Mouse (Mus musculus) MEL (cell line): ENCODE measurements around the gene Uba3. TPM values are rescaled to one million over a fixed set of nuclear protein-coding genes. Genes with fewer than 3 reads are reported as not detected.

Source experiments
- DNase-seq: peaks from one replicate; pipeline ENCODE4 v3.0.0; 2011; ENCODE audit warnings: low read depth, low spot score
- H3K27ac ChIP-seq: 2 replicates; pipeline ENCODE4 v1.5.1; 2012; ENCODE audit warnings: low read depth, mild to moderate bottlenecking, control low read depth, low read length, moderate library complexity; ENCODE audit not compliant: control insufficient read depth
- H3K27me3 ChIP-seq, 2 experiments: fragments of 150-350 bp in 1 of 2; sonication (generic) in 1 of 2; 2 replicates each; pipeline ENCODE4 v1.6.1; 2012; ENCODE audit warnings: low read length in 2 of 2, mild to moderate bottlenecking in 2 of 2, improper control_type of control experiment in 1 of 2, moderate library complexity in 1 of 2; ENCODE audit not compliant: insufficient read depth in 2 of 2, control insufficient read depth in 1 of 2
- H3K36me3 ChIP-seq, 2 experiments: 2 replicates each; pipeline ENCODE4 v1.6.1; 2012 to 2014; ENCODE audit warnings: low read length in 2 of 2, improper control_type of control experiment in 1 of 2, inconsistent platforms in 1 of 2, mild to moderate bottlenecking in 1 of 2; ENCODE audit not compliant: insufficient read depth in 2 of 2, control insufficient read depth in 1 of 2
- H3K4me1 ChIP-seq, 2 experiments: fragments of 150-350 bp in 1 of 2; sonication (generic) in 1 of 2; 2 replicates each; pipeline ENCODE4 v1.6.1; 2012; ENCODE audit warnings: low read length in 2 of 2, improper control_type of control experiment in 1 of 2, mild to moderate bottlenecking in 1 of 2; ENCODE audit not compliant: insufficient read depth in 2 of 2, control insufficient read depth in 1 of 2
- H3K4me3 ChIP-seq, 2 experiments: fragments of 150-350 bp in 1 of 2; sonication (generic) in 1 of 2; 2 replicates each; pipeline ENCODE4 v1.5.1; 2012; ENCODE audit warnings: low read depth in 2 of 2, low read length in 2 of 2, mild to moderate bottlenecking in 2 of 2, moderate library complexity in 2 of 2, control low read depth in 1 of 2, improper control_type of control experiment in 1 of 2; ENCODE audit not compliant: control insufficient read depth in 1 of 2, insufficient read depth in 1 of 2
- H3K79me2 ChIP-seq: 2 replicates; pipeline ENCODE4 v1.6.1; 2012; ENCODE audit warnings: mild to moderate bottlenecking, low read length, moderate library complexity; ENCODE audit not compliant: control insufficient read depth, poor library complexity, insufficient read depth
- H3K9ac ChIP-seq: 2 replicates; pipeline ENCODE4 v1.6.1; 2012; ENCODE audit warnings: low read depth, mild to moderate bottlenecking, control low read depth, low read length, moderate library complexity; ENCODE audit not compliant: control insufficient read depth, poor library complexity, severe bottlenecking
- H3K9me3 ChIP-seq: fragments of 150-350 bp; sonication (generic); replicated peaks from 2 replicates; pipeline ENCODE4 v1.6.1; 2012; ENCODE audit warnings: mild to moderate bottlenecking, low read length, improper control_type of control experiment, moderate library complexity; ENCODE audit not compliant: insufficient read depth
- BHLHE40 ChIP-seq: IDR thresholded peaks from 2 replicates; pipeline ENCODE4 v1.6.1; 2012; ENCODE audit warnings: low read depth, mild to moderate bottlenecking, inconsistent platforms, low read length, improper control_type of control experiment, borderline replicate concordance
- CHD2 ChIP-seq: IDR thresholded peaks from 2 replicates; pipeline ENCODE4 v1.6.1; 2011; ENCODE audit warnings: low read length, improper control_type of control experiment
- E2F4 ChIP-seq: IDR thresholded peaks from 2 replicates; pipeline ENCODE4 v1.6.1; 2011; ENCODE audit warnings: low read depth, low read length, improper control_type of control experiment, borderline replicate concordance
- ELF1 ChIP-seq: IDR thresholded peaks from 2 replicates; pipeline ENCODE4 v1.6.1; 2014; ENCODE audit warnings: low read depth, mild to moderate bottlenecking, inconsistent platforms, low read length, improper control_type of control experiment, moderate library complexity
- EP300 ChIP-seq, 2 experiments: IDR thresholded peaks; 2 replicates each; pipeline ENCODE4 v1.6.1; 2011; ENCODE audit warnings: improper control_type of control experiment in 2 of 2, low read length in 2 of 2, low read depth in 1 of 2, mild to moderate bottlenecking in 1 of 2
- GABPA ChIP-seq: IDR thresholded peaks from 2 replicates; pipeline ENCODE4 v1.6.1; 2012; ENCODE audit warnings: low read depth, mild to moderate bottlenecking, inconsistent platforms, low read length, improper control_type of control experiment, moderate library complexity
- GATA1 ChIP-seq: IDR thresholded peaks from 2 replicates; pipeline ENCODE4 v1.6.1; 2011; ENCODE audit warnings: low read depth, low read length, improper control_type of control experiment
- HCFC1 ChIP-seq: IDR thresholded peaks from 2 replicates; pipeline ENCODE4 v1.6.1; 2012; ENCODE audit warnings: low read depth, mild to moderate bottlenecking, inconsistent platforms, low read length, improper control_type of control experiment, moderate library complexity
- JUND ChIP-seq: IDR thresholded peaks from 2 replicates; pipeline ENCODE4 v1.6.1; 2011; ENCODE audit warnings: low read depth, mild to moderate bottlenecking, improper control_type of control experiment, low read length
- KAT2A ChIP-seq: conservative IDR thresholded peaks from 2 replicates; pipeline ENCODE4 v1.6.1; 2012; ENCODE audit warnings: low read depth, low read length, improper control_type of control experiment, inconsistent platforms
- MAFK ChIP-seq: IDR thresholded peaks from 2 replicates; pipeline ENCODE4 v1.6.1; 2011; ENCODE audit warnings: low read depth, mild to moderate bottlenecking, low read length, improper control_type of control experiment, borderline replicate concordance
- MAX ChIP-seq: IDR thresholded peaks from 2 replicates; pipeline ENCODE4 v1.6.1; 2011; ENCODE audit warnings: low read length, improper control_type of control experiment
- MAZ ChIP-seq: IDR thresholded peaks from 2 replicates; pipeline ENCODE4 v1.6.1; 2012; ENCODE audit warnings: low read depth, mild to moderate bottlenecking, inconsistent platforms, low read length, improper control_type of control experiment
- MXI1 ChIP-seq: IDR thresholded peaks from 2 replicates; pipeline ENCODE4 v1.6.1; 2011; ENCODE audit warnings: mild to moderate bottlenecking, low read depth, low read length, improper control_type of control experiment
- MYC ChIP-seq: IDR thresholded peaks from 2 replicates; pipeline ENCODE4 v1.6.1; 2011; ENCODE audit warnings: low read depth, mild to moderate bottlenecking, low read length, improper control_type of control experiment, moderate library complexity
- NELFE ChIP-seq: IDR thresholded peaks from 2 replicates; pipeline ENCODE4 v1.6.1; 2011; ENCODE audit warnings: low read depth, low read length, improper control_type of control experiment
- NRF1 ChIP-seq: IDR thresholded peaks from 2 replicates; pipeline ENCODE4 v1.6.1; 2014; ENCODE audit warnings: low read depth, mild to moderate bottlenecking, inconsistent platforms, low read length, improper control_type of control experiment, moderate library complexity; ENCODE audit not compliant: poor library complexity, insufficient read depth, severe bottlenecking
- POLR2A ChIP-seq, 2 experiments: IDR thresholded peaks; 2 replicates each; pipeline ENCODE4 v1.6.1; 2011 to 2012; ENCODE audit warnings: low read length in 2 of 2, mild to moderate bottlenecking in 2 of 2, control low read depth in 1 of 2, improper control_type of control experiment in 1 of 2, low read depth in 1 of 2, moderate library complexity in 1 of 2; ENCODE audit not compliant: control insufficient read depth in 1 of 2, insufficient read depth in 1 of 2, poor library complexity in 1 of 2
- POLR2AphosphoS2 ChIP-seq: IDR thresholded peaks from 2 replicates; pipeline ENCODE4 v1.6.1; 2011; ENCODE audit warnings: low read length, improper control_type of control experiment
- POLR2AphosphoS5 ChIP-seq: IDR thresholded peaks from 2 replicates; pipeline ENCODE4 v1.6.1; 2012; ENCODE audit warnings: low read depth, borderline replicate concordance, mild to moderate bottlenecking, inconsistent platforms, low read length, moderate library complexity, mixed read lengths
- RAD21 ChIP-seq: IDR thresholded peaks from 2 replicates; pipeline ENCODE4 v1.6.1; 2011; ENCODE audit warnings: mild to moderate bottlenecking, low read depth, low read length, improper control_type of control experiment
- SIN3A ChIP-seq: IDR thresholded peaks from 2 replicates; pipeline ENCODE4 v1.6.1; 2012; ENCODE audit warnings: low read length, improper control_type of control experiment, inconsistent platforms
- SMC3 ChIP-seq: IDR thresholded peaks from 2 replicates; pipeline ENCODE4 v1.6.1; 2011; ENCODE audit warnings: low read depth, low read length, improper control_type of control experiment
- TAL1 ChIP-seq: IDR thresholded peaks from 2 replicates; pipeline ENCODE4 v1.6.1; 2012; ENCODE audit warnings: mild to moderate bottlenecking, inconsistent platforms, low read length, moderate library complexity, mixed read lengths
- TBP ChIP-seq: IDR thresholded peaks from 2 replicates; pipeline ENCODE4 v1.8.0; 2011; ENCODE audit warnings: low read depth, low read length, improper control_type of control experiment
- TCF12 ChIP-seq: IDR thresholded peaks from 2 replicates; pipeline ENCODE4 v1.6.1; 2014; ENCODE audit warnings: low read depth, mild to moderate bottlenecking, inconsistent platforms, low read length, improper control_type of control experiment, moderate library complexity
- UBTF ChIP-seq: IDR thresholded peaks from 2 replicates; pipeline ENCODE4 v1.6.1; 2012; ENCODE audit warnings: low read depth, mild to moderate bottlenecking, inconsistent platforms, low read length, improper control_type of control experiment, moderate library complexity, borderline replicate concordance; ENCODE audit not compliant: insufficient read depth
- USF1 ChIP-seq: IDR thresholded peaks from 2 replicates; pipeline ENCODE4 v1.6.1; 2014; ENCODE audit warnings: low read depth, mild to moderate bottlenecking, inconsistent platforms, low read length, improper control_type of control experiment, moderate library complexity
- ZKSCAN1 ChIP-seq: IDR thresholded peaks from 2 replicates; pipeline ENCODE4 v1.6.1; 2012; ENCODE audit warnings: low read depth, mild to moderate bottlenecking, inconsistent platforms, low read length, improper control_type of control experiment, moderate library complexity
- ZMIZ1 ChIP-seq: IDR thresholded peaks from 2 replicates; pipeline ENCODE4 v1.6.1; 2012; ENCODE audit warnings: low read depth, mild to moderate bottlenecking, inconsistent platforms, low read length, improper control_type of control experiment, moderate library complexity
- ZNF384 ChIP-seq: IDR thresholded peaks from 2 replicates; pipeline ENCODE4 v1.6.1; 2012; ENCODE audit warnings: low read depth, mild to moderate bottlenecking, inconsistent platforms, low read length, improper control_type of control experiment
- polyA plus RNA-seq, 2 experiments: library from polyadenylated mRNA; stranded (reverse) in 1 of 2; unstranded in 1 of 2; fragments of >175 nt in 1 of 2; fragments of >200 nt in 1 of 2; gene quantifications; 2 replicates each; pipeline versions ENCODE4 v1.2.1 to v1.2.4; 2012; ENCODE audit warnings: low replicate concordance in 2 of 2, low read depth in 1 of 2; ENCODE audit not compliant: insufficient read length in 2 of 2, insufficient read depth in 1 of 2, missing spikeins in 1 of 2
- total RNA-seq: library from RNA; depleted of rRNA; stranded (reverse); fragments of 300-350 nt; gene quantifications from 2 replicates; pipeline ENCODE4 v1.2.3, GENCODE M21; 2012

Gene Uba3
- total and polyA plus RNA-seq, 3 experiments, result 37.1 to 38.1 TPM; not detected in 1

- no peak for TF ChIP-seq POLR2AphosphoS5
- TF ChIP-seq CHD2, result no peak
- TF ChIP-seq BHLHE40, result peak; percentile 72
- no peak for TF ChIP-seq NRF1
- TF ChIP-seq UBTF, result no peak
- peak; percentile 46; the same call in 1 of the 2 replicates for TF ChIP-seq SIN3A
- no peak for TF ChIP-seq HCFC1
- TF ChIP-seq EP300 (IDR thresholded peaks at IDR 0.05; ENCODE audit: low read depth in 1 of 2, low read length in 2 of 2), result no peak
- TF ChIP-seq MXI1, result no peak
- TF ChIP-seq GATA1, result no peak
- TF ChIP-seq POLR2AphosphoS2, result peak; percentile 78; the same call in 1 of the 2 replicates
- TF ChIP-seq RAD21, result no peak
- no peak for TF ChIP-seq SMC3
- no peak for TF ChIP-seq NELFE
- TF ChIP-seq E2F4, result no peak
- no peak for TF ChIP-seq ZKSCAN1
Measured at GRCm38 (mm10) chr6:97179367-97179828, 26.0 kb downstream of the Uba3 start (continued).

DNA sequence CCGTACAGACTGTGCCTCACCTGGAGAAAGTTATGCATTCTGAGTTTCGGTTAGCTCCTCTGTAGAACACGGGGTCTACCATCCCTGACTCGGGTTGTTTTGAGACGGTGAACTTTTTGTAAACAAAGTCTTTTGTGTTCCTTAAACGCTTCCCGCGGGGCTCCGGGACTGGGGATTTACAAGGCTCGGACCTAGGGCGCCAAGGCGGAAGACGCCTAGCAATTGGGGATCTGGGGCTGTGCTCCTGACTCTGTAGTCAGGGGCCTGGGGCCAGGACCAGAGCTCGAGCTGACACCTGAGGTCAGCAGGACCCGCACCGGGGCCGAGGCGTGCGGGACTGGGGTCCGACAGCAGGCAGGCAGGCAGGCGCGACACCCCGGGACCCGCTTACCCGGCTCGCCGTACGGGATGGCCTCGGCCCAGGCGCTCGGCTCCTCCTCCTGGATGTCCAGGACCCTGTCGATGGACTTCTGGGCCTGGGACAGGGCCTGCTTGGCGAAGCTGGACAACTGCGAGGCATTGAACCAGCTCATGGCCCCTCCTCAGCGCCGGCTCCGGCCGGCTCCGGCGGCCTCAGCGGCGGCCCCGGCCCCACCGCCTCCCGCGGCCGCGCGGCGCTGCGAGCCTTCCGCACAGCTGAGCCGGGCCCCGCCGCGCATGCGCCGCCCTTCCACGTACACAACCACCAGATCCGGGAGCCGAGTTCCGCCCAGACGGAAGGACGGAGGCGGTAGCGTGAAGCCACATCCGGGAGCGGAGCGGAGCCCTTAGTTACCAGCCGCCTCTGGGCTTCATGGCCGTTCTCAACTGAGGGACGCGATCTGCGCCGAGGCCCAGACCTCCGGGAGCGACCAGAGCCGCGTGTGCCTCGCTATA, 26.7 kb downstream of the Uba3 start, which contains the start of gene Tmf1:
Gene Tmf1 (minus strand): TSS at position 632 of the 876 bp plus-strand sequence.
- Histone ChIP-seq H3K79me2 (peaks cover 26% of the 10 kb centered on the region), H3K4me1 (peaks cover 7 to 22% of the 10 kb centered on the region in 2 experiments), H3K4me3 (peak within 1 kb of the TSS; percentile 83 to 94), H3K27me3 (no peaks in the 10 kb centered on the region), H3K27ac (peak within 1 kb of the TSS; percentile 92), H3K9me3 (no peaks in the 10 kb centered on the region), H3K9ac (peak within 1 kb of the TSS; percentile 91), H3K36me3 (peaks cover 4 to 30% of the 10 kb centered on the region in 2 experiments)
- peak; percentile 95 for DNase-seq
- TF ChIP-seq GABPA (no peak), UBTF (peak; percentile 86; the same call in 1 of the 2 replicates), ZKSCAN1 (no peak), MYC (no peak), MAZ (no peak), JUND (no peak), POLR2A (IDR thresholded peaks at IDR 0.05; ENCODE audit: control insufficient read depth in 1 of 2, insufficient read depth in 1 of 2, low read depth in 1 of 2, low read length in 2 of 2, poor library complexity in 1 of 2) (peak; percentile 93 to 97), TBP (peak; percentile 52; the same call in 1 of the 2 replicates), HCFC1 (peak; percentile 84), CHD2 (no peak), BHLHE40 (no peak), ELF1 (peak; percentile 86), SIN3A (peak; percentile 76), ZNF384 (no peak), USF1 (no peak), MAFK (no peak), POLR2AphosphoS5 (no peak), KAT2A (peak; percentile 61; the same call in 1 of the 2 replicates), E2F4 (no peak), NELFE (peak; percentile 77), SMC3 (no peak), TCF12 (peak; percentile 48), ZMIZ1 (peak; percentile 88; the same call in 1 of the 2 replicates), TAL1 (no peak), MAX (no peak; the same call in 1 of the 2 replicates)
